ENCODE assay signal across 23 mouse cellular contexts in the genomic region with DNA sequence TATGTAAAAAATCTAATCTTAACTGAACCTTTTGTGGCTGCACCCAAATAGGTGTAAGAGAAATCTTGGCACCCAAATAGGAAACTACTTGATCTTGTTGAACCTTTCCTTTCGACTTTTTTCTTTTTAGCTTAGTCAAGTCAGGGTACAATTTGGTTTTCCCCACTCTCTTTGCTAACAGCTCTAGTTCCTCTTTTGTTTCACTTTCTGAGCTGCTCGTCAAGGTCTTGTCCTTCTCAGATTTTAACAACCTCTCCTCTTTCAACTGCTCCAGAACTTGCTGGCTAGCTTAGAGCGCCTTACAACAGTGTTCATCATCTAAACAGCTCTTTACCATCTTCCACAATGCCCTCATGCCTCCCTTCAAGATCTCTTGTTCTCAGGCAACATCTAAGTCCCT.
"Had no signal": no experiment of that assay in that cellular context is flagged by ENCODE, and none has a peak within 500 bp of the region (broad histone marks: within the 10 kb centered on the region; RNA-seq: fewer than 3 reads in every experiment).

No protein-coding gene starts in this region.

- H3K36me3 ChIP-seq: intestine, embryonic 15.5 days; limb, embryonic 15.5 days; liver, embryonic 13.5 days; liver, embryonic 15.5 days had no signal

- H3K4me2 ChIP-seq: heart, embryonic 12.5 days; hindbrain, embryonic 12.5 days; hindbrain, embryonic 14.5 days; intestine, embryonic 15.5 days; limb, embryonic 13.5 days; limb, embryonic 15.5 days; liver, embryonic 13.5 days; liver, embryonic 15.5 days had no signal

- H3K9ac ChIP-seq: heart, embryonic 12.5 days; hindbrain, embryonic 12.5 days; hindbrain, embryonic 14.5 days; intestine, embryonic 15.5 days; limb, embryonic 13.5 days; limb, embryonic 15.5 days; liver, embryonic 13.5 days; liver, embryonic 15.5 days had no signal

- H3K4me1 ChIP-seq: heart, embryonic 10.5 days; heart, embryonic 12.5 days; hindbrain, embryonic 10.5 days; hindbrain, embryonic 12.5 days; intestine, embryonic 15.5 days; limb, embryonic 13.5 days; limb, embryonic 15.5 days; liver, embryonic 13.5 days; liver, embryonic 15.5 days had no signal

- H3K27ac ChIP-seq: gastrocnemius, adult 2 months; heart, embryonic 10.5 days; hindbrain, embryonic 10.5 days; hindbrain, embryonic 12.5 days; hindbrain, embryonic 14.5 days; intestine, embryonic 15.5 days; layer of hippocampus, adult 2 months; left cerebral cortex, adult 2 months; limb, embryonic 13.5 days; limb, embryonic 15.5 days; liver, embryonic 13.5 days; liver, embryonic 15.5 days had no signal

- DNase-seq: gastrocnemius, adult 2 months; gastrocnemius, postnatal 10 days; gastrocnemius, postnatal 25 days; heart, postnatal 10 days; heart, postnatal 4 days; kidney, adult 18-20 months; kidney, adult 8-10 months; kidney, postnatal 10 days; kidney, postnatal 25 days; kidney, postnatal 4 days; left cerebral cortex, postnatal 4 days; liver, embryonic 13.5 days had no signal

- H3K27me3 ChIP-seq: heart, embryonic 12.5 days; hindbrain, embryonic 12.5 days; intestine, embryonic 15.5 days; limb, embryonic 13.5 days; limb, embryonic 15.5 days; liver, embryonic 13.5 days; liver, embryonic 15.5 days had no signal

- H3K9me3 ChIP-seq: liver, embryonic 15.5 days had no signal

- H3K4me3 ChIP-seq: gastrocnemius, adult 2 months; heart, embryonic 10.5 days; heart, embryonic 12.5 days; hindbrain, embryonic 10.5 days; hindbrain, embryonic 12.5 days; intestine, embryonic 15.5 days; layer of hippocampus, adult 2 months; left cerebral cortex, adult 2 months; limb, embryonic 13.5 days; limb, embryonic 15.5 days; liver, embryonic 13.5 days; liver, embryonic 15.5 days had no signal
